Mouse (Mus musculus) heart, embryonic 10.5 days (tissue): ENCODE measurements around the gene Tlr6. TPM values are rescaled to one million over a fixed set of nuclear protein-coding genes. Genes with fewer than 3 reads are reported as not detected.

Experiments used
- DNase-seq: peaks from one replicate; pipeline ENCODE4 v3.0.0-alpha.2; 2017; ENCODE audit warnings: low spot score
- H3K27ac ChIP-seq: fragments of 300-500 bp; sonication (generic); 2 replicates; pipeline ENCODE4 v1.5.1; 2016; ENCODE audit warnings: mild to moderate bottlenecking
- H3K27me3 ChIP-seq: fragments of 300-500 bp; sonication (generic); 2 replicates; pipeline ENCODE4 v1.6.1; 2016; ENCODE audit warnings: mild to moderate bottlenecking; ENCODE audit not compliant: poor library complexity, insufficient read depth, severe bottlenecking
- H3K36me3 ChIP-seq: fragments of 300-500 bp; sonication (generic); 2 replicates; pipeline ENCODE4 v1.6.1; 2016; ENCODE audit warnings: mild to moderate bottlenecking, moderate library complexity
- H3K4me1 ChIP-seq: fragments of 300-500 bp; sonication (generic); 2 replicates; pipeline ENCODE4 v1.6.1; 2016; ENCODE audit warnings: mild to moderate bottlenecking
- H3K4me3 ChIP-seq: fragments of 300-500 bp; sonication (generic); 2 replicates; pipeline ENCODE4 v1.5.1; 2016; ENCODE audit warnings: mild to moderate bottlenecking, moderate library complexity
- H3K9me3 ChIP-seq: fragments of 300-500 bp; sonication (generic); 2 replicates; pipeline ENCODE4 v1.6.1; 2016; ENCODE audit warnings: mild to moderate bottlenecking, moderate library complexity
- WGBS: fragments of 180-500 bp; shearing (Covaris S2); methylation state at CpG from one replicate; pipeline ENCODE4 v1.1.7; 2016; 5-methylcytosine and 5-hydroxymethylcytosine counted together
- polyA plus RNA-seq: library from polyadenylated mRNA; unstranded; fragments of >200 nt; fragmentation: Nextera tagmentation; extraction: Ambion mirVana; gene quantifications from 2 replicates; pipeline ENCODE4 v1.2.1, GENCODE M21; 2016

Gene Tlr6
- polyA plus RNA-seq, 1 experiment from 2014 or later: 0.29 TPM

DNA sequence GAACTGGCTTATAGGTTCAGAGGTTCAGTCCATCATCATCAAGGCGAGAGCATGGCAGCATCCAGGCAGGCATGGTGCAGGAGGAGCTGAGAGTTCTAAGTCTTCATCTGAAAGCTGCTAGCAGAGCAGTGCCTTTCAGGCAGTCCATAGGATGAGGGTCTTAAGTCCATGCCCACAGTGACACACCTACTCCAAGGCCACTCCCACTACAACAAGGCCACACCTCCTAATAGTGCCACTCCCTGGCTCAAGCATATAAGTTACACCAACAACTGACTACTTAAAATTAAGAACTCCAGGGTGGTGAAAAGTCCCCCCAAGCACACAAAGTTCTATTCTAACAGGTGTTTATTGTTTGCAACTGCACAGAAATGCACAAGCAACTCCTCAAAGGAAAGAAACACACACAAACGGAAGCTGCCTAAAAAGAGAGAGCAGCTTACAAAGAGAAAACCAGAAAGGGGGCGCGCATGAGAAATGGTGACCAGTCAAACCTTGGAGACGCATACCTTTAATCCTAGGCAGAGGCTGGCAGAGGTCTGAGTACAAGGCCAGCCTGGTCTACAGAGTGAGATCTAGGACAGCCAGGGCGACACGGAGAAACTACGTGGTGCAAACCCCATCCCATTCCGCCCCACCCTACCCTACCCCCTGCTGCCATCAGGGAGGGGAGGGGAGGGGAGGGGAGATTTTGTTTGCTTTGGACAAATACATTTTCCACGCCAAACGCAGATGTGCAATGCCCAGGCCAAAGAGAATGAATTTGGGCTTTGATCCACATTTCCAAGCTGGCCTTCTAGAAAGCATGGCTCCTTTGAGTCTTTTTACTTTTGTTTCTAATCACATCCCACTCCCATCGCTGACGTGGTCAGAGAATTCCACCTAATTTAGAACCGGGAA lies 9.3 kb upstream of the Tlr6 start:
- Histone ChIP-seq H3K27me3 (0 out of 2 replicates have a peak, but pooled peaks cover 3% of the 10 kb centered on the region), H3K27ac (peak overlapping the region; percentile 92), H3K9me3 (no peaks in the 10 kb centered on the region), H3K4me1 (peaks cover 22% of the 10 kb centered on the region), H3K4me3 (peak overlapping the region; percentile 86), H3K36me3 (0 out of 2 replicates have a peak, but pooled peaks cover 4% of the 10 kb centered on the region)
- 4% methylated on average over 14 of the region's 14 CpGs for WGBS
- DNase-seq: no peak

DNA sequence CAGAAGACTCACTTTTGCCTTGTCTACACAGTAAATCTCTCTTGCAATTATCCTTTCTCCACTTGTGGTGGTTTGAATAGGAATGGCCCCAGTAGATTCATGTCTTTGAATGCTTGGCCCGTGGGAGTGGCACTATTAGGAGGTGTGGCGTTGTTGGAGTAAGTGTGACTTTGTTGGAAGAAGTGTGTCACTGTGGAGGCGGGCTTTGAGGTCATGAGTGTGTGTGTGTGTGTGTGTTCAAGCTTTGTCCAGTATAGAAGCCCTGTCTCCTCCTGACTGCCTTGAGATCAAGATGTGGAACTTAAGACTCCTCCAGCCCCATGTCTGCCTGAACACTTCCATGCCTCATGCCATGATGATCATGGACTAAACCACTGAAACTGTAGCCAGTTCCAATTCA lies 3.8 kb upstream of the Tlr6 start:
- WGBS: 82% methylated on average over 3 of the region's 3 CpGs

DNA sequence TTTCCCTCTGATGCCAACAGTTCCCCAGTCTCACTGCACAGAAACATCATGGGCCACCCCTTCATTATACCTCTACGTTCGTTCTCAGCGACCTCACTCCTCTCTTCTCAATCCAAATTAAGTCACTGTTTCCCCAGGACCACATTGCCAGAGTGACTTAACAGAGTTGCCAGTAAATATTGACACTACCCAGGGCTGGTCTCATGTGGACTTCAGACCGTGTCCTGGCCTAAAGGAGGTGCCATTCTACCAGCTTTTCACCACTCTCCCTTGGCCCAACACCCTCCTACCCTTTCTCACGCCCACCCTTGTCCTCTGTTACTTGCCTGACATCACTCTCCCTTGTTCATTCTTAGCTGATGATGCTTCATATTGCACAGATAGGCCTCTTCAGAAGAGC lies 3.4 kb upstream of the Tlr6 start:
- no peak overlapping the region for H3K4me3 ChIP-seq
- 84% methylated on average over 5 of the region's 5 CpGs for WGBS
- no peak overlapping the region for H3K27ac ChIP-seq
- no peaks in the 10 kb centered on the region for H3K36me3 ChIP-seq
- 0 out of 2 replicates have a peak, but pooled peaks cover 3% of the 10 kb centered on the region for H3K27me3 ChIP-seq
- H3K9me3 ChIP-seq: no peaks in the 10 kb centered on the region
- no peak for DNase-seq
- no peaks in the 10 kb centered on the region for H3K4me1 ChIP-seq

More for the DNA sequence above, 3.8 kb upstream of the Tlr6 start:
- no peaks in the 10 kb centered on the region for H3K36me3 ChIP-seq
- no peak overlapping the region for H3K4me3 ChIP-seq
- 0 out of 2 replicates have a peak, but pooled peaks cover 3% of the 10 kb centered on the region for H3K27me3 ChIP-seq
- DNase-seq: no peak
- H3K27ac ChIP-seq: no peak overlapping the region
- H3K4me1 ChIP-seq: 0 out of 2 replicates have a peak, but pooled peaks cover under 1% of the 10 kb centered on the region
- no peaks in the 10 kb centered on the region for H3K9me3 ChIP-seq

DNA sequence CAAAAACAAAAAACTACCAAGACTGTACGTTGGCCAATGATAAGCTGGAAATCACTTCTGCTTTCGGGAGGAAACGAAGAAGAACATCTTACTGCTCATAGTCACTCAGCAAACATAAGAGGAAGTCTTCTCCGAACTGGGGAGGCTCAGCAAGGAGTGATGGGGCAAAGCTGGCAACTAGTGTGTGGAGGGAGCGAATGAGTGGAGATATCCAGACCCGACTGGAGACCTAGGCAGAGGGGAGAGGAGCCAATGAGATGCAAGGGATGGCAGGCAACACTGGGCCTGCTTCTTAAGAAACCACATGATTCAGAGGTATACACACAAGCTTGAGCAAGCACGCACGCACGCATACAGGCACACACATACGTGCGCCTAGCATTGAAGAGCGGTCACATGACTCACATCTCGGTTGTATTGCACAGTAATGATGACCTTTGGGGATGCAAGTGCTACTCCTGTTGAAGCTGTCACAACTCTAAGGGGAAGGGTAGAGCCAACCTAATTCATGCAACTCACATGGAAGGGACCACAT lies 1.0 kb upstream of the Tlr6 start:
- H3K27me3 ChIP-seq: no peaks in the 10 kb centered on the region
- H3K4me1 ChIP-seq: no peaks in the 10 kb centered on the region
- DNase-seq: peak; percentile 69
- no peak overlapping the region for H3K27ac ChIP-seq
- H3K4me3 ChIP-seq: no peak overlapping the region
- H3K9me3 ChIP-seq: no peaks in the 10 kb centered on the region
- no peaks in the 10 kb centered on the region for H3K36me3 ChIP-seq
- WGBS: 82% methylated on average over 13 of the region's 13 CpGs

DNA sequence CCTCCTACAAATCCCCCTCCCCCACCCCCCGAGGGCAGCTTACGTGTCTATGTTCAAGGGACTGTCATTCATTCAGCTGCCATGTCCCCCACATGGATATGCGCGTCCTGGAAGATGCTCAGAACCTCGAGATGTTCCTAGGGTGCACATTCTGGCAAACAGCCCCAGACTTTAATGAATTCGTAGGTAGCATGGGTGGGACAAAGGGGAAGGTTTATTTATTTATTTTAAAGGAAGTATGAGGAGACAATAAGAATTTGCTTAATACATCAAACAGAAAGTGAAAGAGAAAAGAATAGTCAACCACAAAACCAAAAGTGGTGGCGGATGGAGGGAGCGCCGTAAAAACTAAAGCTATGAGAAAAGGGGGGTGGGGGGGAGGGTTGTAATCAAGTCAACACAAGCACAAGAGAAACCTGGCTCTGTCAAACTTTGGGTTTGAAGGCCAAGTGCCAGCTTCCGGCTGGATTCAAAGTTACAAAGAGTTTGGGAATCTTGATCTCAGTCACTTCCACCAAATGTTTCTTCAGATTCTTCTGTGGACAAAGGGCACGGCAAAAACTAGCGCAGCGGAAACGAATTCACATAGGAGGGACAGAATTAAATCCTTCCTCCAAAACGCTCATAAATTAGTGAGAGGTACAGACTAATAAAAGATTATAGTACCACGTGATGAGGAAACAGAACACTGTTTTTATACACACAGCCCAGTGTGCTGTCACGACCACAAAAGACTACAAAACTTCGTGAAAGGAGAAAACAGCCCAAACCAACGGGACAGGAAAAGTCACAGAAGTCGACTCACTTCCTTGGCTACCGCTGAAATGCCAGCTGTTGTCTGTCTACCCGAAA lies 680 bp downstream of the Tlr6 start:
- DNase-seq: no peak
- H3K27ac ChIP-seq: no peak overlapping the region
- H3K27me3 ChIP-seq: no peaks in the 10 kb centered on the region
- no peak overlapping the region for H3K4me3 ChIP-seq
- H3K4me1 ChIP-seq: no peaks in the 10 kb centered on the region
- WGBS: 76% methylated on average over 22 of the region's 22 CpGs
- no peaks in the 10 kb centered on the region for H3K36me3 ChIP-seq
- no peaks in the 10 kb centered on the region for H3K9me3 ChIP-seq

DNA sequence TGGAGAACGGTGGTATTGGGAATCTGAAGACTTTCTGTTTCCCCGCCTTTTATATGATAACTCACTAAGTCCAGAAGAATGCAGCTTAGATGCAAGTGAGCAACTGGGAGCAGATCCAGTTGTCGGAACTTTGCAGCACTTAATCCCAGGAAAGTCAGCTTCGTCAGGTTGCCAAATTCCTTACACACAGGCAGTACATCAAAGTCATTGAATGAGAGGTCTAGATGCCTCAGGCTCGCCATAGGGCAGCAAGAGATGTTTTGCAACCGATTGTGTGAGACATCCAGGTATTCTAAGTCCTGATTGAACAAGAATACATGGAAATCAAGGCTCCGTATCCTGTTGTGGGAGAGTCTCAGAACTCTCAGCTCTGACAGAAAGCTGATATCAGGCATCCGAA lies 5.0 kb downstream of the Tlr6 start:
- DNase-seq: no peak
- Histone ChIP-seq H3K36me3 (no peaks in the 10 kb centered on the region), H3K4me1 (no peaks in the 10 kb centered on the region), H3K27ac (no peak overlapping the region), H3K27me3 (no peaks in the 10 kb centered on the region), H3K4me3 (no peak overlapping the region), H3K9me3 (no peaks in the 10 kb centered on the region)
- 75% methylated on average over 8 of the region's 8 CpGs for WGBS

DNA sequence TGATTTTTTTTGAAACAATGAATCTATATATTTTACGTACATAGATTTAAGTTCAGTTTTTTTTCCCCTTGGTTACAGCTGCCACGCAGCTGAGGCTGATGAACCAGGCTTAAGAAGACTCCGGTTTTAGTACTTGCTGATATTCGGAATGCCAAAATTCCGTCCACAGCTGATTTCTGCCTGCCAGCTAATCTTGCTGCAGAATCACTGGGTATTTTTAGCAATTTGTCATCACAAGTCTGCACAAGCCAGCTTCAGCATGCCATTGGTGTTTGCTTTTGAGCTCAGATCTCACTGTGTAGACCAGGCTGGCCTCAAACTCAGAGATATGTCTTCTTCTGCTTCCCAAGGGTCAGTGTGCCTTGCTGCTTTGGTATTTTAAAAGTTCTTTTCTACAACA lies 8.4 kb downstream of the Tlr6 start:
- DNase-seq: no peak
- no peak overlapping the region for H3K4me3 ChIP-seq
- H3K4me1 ChIP-seq: no peaks in the 10 kb centered on the region
- 63% methylated on average over 5 of the region's 5 CpGs for WGBS
- no peak overlapping the region for H3K27ac ChIP-seq
- no peaks in the 10 kb centered on the region for H3K9me3 ChIP-seq
- H3K36me3 ChIP-seq: no peaks in the 10 kb centered on the region
- H3K27me3 ChIP-seq: no peaks in the 10 kb centered on the region

DNA sequence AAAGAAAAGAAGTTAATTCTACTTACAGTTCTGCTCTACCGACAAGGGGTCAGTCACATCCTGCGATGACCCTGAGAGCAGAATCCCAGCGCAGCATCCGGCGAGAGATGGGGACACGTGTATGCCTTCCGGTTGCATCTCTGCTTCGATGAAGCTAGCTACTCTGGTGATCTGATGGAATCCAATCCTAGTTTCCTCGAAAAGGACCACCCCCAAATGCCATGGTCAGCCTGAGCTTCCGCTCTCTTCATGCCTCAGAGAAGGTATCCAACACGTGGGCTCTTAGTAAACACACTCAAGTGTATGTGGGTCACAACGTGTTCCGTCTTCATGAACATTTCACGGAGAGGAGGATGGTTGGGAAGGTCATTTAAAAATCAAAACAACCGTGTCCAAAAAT lies 27.1 kb downstream of the Tlr6 start:
- Histone ChIP-seq H3K27me3 (no peaks in the 10 kb centered on the region), H3K9me3 (no peaks in the 10 kb centered on the region), H3K4me1 (no peaks in the 10 kb centered on the region), H3K36me3 (no peaks in the 10 kb centered on the region), H3K4me3 (no peak overlapping the region), H3K27ac (no peak overlapping the region)
- no peak for DNase-seq
- 89% methylated on average over 15 of the region's 15 CpGs for WGBS

DNA sequence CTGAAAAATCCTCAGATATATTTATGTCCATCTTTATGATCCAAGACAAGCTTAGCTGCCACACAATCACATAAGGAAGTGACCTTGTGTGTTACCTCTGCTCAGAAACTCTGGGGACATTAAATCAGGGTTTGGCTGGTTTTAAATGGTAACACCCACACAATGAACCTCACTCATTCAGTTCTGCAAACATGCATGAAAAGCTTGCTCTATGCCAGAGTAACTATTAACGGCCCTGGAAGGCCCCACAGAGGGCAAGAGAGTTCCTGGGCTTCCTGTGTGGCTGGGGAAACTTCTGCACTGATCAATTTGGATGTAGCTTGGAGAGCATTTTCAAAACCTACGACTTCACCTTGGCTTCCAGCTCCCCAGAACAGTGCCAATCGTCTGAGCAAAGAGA lies 27.7 kb downstream of the Tlr6 start:
- Histone ChIP-seq H3K4me1 (no peaks in the 10 kb centered on the region), H3K9me3 (no peaks in the 10 kb centered on the region), H3K4me3 (no peak overlapping the region), H3K27ac (no peak overlapping the region), H3K27me3 (no peaks in the 10 kb centered on the region), H3K36me3 (no peaks in the 10 kb centered on the region)
- DNase-seq: no peak
- WGBS: 68% methylated on average over 3 of the region's 3 CpGs

DNA sequence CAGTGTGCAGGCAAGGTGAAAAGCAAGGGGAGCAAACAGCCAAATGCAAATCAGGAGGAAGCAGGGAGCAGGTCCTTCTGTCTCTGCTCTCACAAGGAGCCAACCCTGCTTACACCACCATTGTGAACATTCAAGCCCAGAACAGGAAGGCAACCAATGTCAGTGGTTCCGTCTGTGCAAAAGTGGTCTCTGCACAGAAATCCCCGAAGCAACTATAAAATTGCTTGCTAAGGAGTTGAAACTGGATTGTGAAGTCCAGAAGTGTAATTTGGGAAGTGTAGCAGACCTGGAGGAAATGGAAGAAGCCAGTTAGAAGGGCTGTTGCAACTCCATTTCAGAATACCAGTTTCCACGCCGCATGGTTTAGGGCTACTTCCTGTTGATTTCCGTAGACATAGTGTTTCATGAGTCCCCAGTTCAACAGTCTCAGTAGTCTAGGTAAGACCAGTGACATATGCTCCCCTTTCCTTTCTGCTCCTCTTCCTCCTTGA lies 37.0 kb downstream of the Tlr6 start:
- WGBS: 86% methylated on average over 5 of the region's 5 CpGs
- DNase-seq: no peak
- H3K4me1 ChIP-seq: no peaks in the 10 kb centered on the region
- no peak overlapping the region for H3K4me3 ChIP-seq
- no peaks in the 10 kb centered on the region for H3K36me3 ChIP-seq
- no peak overlapping the region for H3K27ac ChIP-seq
- H3K9me3 ChIP-seq: no peaks in the 10 kb centered on the region
- H3K27me3 ChIP-seq: no peaks in the 10 kb centered on the region

DNA sequence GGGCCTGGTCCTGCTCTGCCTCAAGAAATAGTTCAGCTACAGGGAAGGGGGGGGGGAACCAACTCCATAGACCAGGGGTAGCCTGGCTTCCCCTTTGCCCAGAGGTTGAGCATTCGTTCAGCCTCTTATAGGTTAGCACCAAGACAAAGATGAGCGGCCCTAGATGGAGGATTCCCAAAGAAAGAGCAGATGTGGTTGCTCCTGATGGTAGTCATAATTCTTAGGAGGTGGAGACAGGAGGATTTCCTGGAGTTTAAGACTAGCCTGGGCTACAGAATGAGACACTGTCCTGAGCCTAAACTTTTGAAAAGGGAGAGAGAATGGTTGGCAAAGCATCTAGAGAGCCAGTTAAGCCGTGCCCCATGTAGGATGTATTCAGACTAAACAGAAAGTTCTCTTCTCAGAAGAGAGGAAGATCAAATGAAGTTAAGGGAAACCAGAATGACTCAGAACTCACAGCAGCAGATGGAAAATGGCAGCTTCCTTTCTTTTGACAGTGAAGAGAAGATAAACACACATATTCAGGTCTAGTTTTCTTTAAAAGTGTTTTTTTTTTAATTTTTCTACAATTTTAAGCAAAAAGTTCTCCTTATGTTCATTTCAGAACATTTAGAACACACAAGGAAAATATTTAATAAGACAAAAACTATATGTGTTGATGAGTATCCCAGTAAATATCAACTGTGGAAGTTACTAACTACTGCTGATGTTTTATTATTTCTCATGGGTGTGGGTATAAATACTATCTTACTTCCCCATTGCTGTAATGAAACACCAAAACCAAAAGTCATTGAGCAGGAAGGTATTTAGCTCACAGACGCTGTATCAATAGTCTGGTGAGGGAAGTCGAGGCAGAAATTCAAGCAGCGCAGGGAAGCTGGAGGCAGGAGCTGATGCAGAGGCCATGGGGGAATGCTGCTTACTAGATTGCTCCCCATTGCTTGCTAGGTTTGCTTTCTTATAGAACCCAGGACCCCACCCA lies 41.0 kb downstream of the Tlr6 start:
- DNase-seq: no peak
- no peak overlapping the region for H3K4me3 ChIP-seq
- WGBS: 87% methylated on average over 6 of the region's 6 CpGs
- 0 out of 2 replicates have a peak, but pooled peaks cover 6% of the 10 kb centered on the region for H3K9me3 ChIP-seq
- no peaks in the 10 kb centered on the region for H3K4me1 ChIP-seq
- H3K27me3 ChIP-seq: no peaks in the 10 kb centered on the region
- no peak overlapping the region for H3K27ac ChIP-seq
- no peaks in the 10 kb centered on the region for H3K36me3 ChIP-seq

DNA sequence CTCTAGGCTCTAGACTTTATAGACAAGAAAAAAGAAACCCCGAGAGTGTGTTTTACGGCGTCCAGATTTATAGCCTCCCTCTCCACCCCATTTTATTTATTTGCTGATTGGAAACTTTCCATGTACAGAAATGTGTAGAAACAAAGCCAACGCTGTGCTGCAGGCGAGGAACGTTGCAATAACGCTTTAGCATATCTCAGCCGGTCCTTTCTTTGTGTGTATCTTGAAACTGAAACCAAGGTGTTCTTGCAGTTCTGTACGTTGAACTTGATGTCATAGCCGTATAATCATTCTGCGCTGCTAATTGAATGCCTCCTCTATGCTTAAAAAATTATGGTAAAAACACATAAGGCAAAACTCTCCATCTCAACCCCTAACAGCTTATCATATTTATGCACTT lies 42.2 kb downstream of the Tlr6 start:
- H3K36me3 ChIP-seq: no peaks in the 10 kb centered on the region
- H3K4me1 ChIP-seq: no peaks in the 10 kb centered on the region
- 92% methylated on average over 11 of the region's 11 CpGs for WGBS
- H3K27ac ChIP-seq: no peak overlapping the region
- H3K4me3 ChIP-seq: no peak overlapping the region
- no peak for DNase-seq
- 0 out of 2 replicates have a peak, but pooled peaks cover 6% of the 10 kb centered on the region for H3K9me3 ChIP-seq
- no peaks in the 10 kb centered on the region for H3K27me3 ChIP-seq
